Mouse (Mus musculus) liver, adult 2 months (tissue): ENCODE measurements around the gene Hras. TPM values are rescaled to one million over a fixed set of nuclear protein-coding genes. Genes with fewer than 3 reads are reported as not detected.

ENCODE experiments used
- DNase-seq: peaks from one replicate; pipeline ENCODE4 v3.0.0-alpha.2; 2011; ENCODE audit warnings: low read depth, low spot score; ENCODE audit errors: extremely low read depth
- H3K27ac ChIP-seq: fragments of 200-500 bp; replicated peaks from 2 replicates; pipeline ENCODE4 v1.5.1; 2012; ENCODE audit warnings: low read depth, mild to moderate bottlenecking, control low read depth, inconsistent platforms, low read length; ENCODE audit not compliant: insufficient read depth
- H3K27me3 ChIP-seq: fragments of 200-500 bp; 2 replicates; pipeline ENCODE4 v1.6.1; 2012; ENCODE audit warnings: mild to moderate bottlenecking, moderate library complexity, low read length, inconsistent platforms; ENCODE audit not compliant: control insufficient read depth, insufficient read depth
- H3K36me3 ChIP-seq: fragments of 200-500 bp; 2 replicates; pipeline ENCODE4 v1.6.1; 2012; ENCODE audit warnings: low read length, inconsistent platforms; ENCODE audit not compliant: control insufficient read depth, insufficient read depth
- H3K4me1 ChIP-seq: fragments of 200-500 bp; 2 replicates; pipeline ENCODE4 v1.6.1; 2011; ENCODE audit warnings: low read length; ENCODE audit not compliant: control insufficient read depth, insufficient read depth
- H3K4me3 ChIP-seq: fragments of 200-500 bp; 2 replicates; pipeline ENCODE4 v1.5.1; 2011; ENCODE audit warnings: low read depth, mild to moderate bottlenecking, control low read depth, low read length, moderate library complexity; ENCODE audit not compliant: insufficient read depth
- H3K79me2 ChIP-seq: fragments of 200-500 bp; 2 replicates; pipeline ENCODE4 v1.6.1; 2012; ENCODE audit warnings: inconsistent platforms, mild to moderate bottlenecking, low read length, moderate library complexity; ENCODE audit not compliant: control insufficient read depth, insufficient read depth
- H3K9ac ChIP-seq: fragments of 200-500 bp; 2 replicates; pipeline ENCODE4 v1.6.1; 2012; ENCODE audit warnings: low read depth, mild to moderate bottlenecking, control low read depth, inconsistent platforms, low read length
- CTCF ChIP-seq: fragments of 200-500 bp; IDR thresholded peaks from 2 replicates; pipeline ENCODE4 v1.5.1; 2011; ENCODE audit warnings: low read depth, low read length, control low read depth
- POLR2A ChIP-seq: fragments of 200-500 bp; IDR thresholded peaks from 2 replicates; pipeline ENCODE4 v1.6.1; 2011; ENCODE audit warnings: low read length, control low read depth; ENCODE audit not compliant: insufficient read depth; ENCODE audit errors: extremely low read depth
- WGBS: fragments of 180-500 bp; shearing (Covaris S2); methylation state at CpG from one replicate; pipeline ENCODE4 v1.1.7; 2018; 5-methylcytosine and 5-hydroxymethylcytosine counted together
- polyA plus RNA-seq: library from polyadenylated mRNA; depleted of rRNA; stranded (reverse); fragments of >200 nt; gene quantifications from 2 replicates; pipeline ENCODE4 v1.2.3, GENCODE M21; 2012
- total RNA-seq: library from RNA; depleted of rRNA; stranded (reverse); fragments of >200 nt; gene quantifications from 2 replicates; pipeline ENCODE4 v1.2.3, GENCODE M21; 2014

Gene Hras
- total and polyA plus RNA-seq, 2 experiments = 37.6 to 50.4 TPM

DNA sequence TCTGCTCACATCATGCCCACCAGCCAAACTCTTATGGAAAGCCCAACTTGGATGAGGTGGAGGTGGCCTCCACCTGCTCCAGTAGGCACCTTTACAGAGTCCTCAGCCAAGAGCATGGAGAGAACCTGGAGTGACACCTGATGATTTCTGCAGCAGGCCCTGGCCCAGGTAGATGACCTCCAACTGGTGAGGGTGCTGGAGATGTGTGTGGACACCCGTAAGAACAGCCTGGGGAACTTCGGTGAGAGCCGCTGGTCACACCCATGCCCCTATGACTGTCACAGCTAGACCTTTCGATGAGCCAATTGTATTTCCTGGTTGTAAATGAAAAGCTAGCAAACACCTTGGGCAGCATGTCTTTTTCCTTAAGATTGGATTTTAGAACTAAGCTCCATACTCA lies 4.3 kb upstream of the Hras start:
- Histone ChIP-seq H3K9ac (no peak overlapping the region), H3K27ac (no peak overlapping the region), H3K4me1 (0 out of 2 replicates have a peak, but pooled peaks cover 4% of the 10 kb centered on the region), H3K4me3 (no peak overlapping the region), H3K27me3 (no peaks in the 10 kb centered on the region), H3K36me3 (no peaks in the 10 kb centered on the region), H3K79me2 (no peaks in the 10 kb centered on the region)
- TF ChIP-seq POLR2A (no peak), CTCF (no peak)
- WGBS = 94% methylated on average over 4 of the region's 4 CpGs
- DNase-seq = no peak

DNA sequence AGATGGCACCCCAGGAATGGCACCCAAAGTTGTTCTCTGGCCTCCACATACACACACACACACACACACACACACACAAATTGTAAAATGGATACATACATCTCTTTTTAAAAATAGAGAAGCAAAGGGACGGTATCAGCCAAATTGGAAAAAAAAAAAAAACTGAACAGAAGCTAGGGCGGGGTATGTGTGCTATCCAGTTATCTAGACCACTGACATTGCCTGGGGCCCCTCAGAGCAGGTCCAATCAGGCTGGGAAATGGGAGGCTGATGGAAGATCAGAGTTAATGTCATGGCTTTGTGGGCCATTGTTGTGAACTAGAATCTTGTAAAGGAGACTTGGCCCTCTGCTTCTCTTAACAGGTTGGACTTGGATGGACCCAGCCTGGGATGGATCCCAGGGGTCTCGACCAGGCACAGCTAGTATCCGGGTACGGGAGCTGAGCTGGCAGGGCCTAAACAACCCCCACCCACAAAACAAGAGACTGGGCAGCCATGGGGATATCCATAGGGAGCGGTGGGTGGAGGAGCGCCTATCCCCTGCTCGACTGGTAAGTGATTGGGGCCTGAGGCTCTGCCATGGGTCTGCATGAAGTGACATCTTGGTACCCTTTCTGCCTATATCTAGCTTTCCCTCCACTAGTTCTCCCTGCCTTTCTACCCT lies 2.9 kb upstream of the Hras start:
- TF ChIP-seq CTCF (no peak), POLR2A (no peak)
- Histone ChIP-seq H3K36me3 (peaks cover 2% of the 10 kb centered on the region; the same call in 1 of the 2 replicates), H3K27me3 (no peaks in the 10 kb centered on the region), H3K27ac (no peak overlapping the region), H3K4me3 (no peak overlapping the region), H3K79me2 (no peaks in the 10 kb centered on the region), H3K4me1 (peaks cover 9% of the 10 kb centered on the region; the same call in 1 of the 2 replicates), H3K9ac (no peak overlapping the region)
- 96% methylated on average over 8 of the region's 8 CpGs for WGBS
- DNase-seq = no peak

DNA sequence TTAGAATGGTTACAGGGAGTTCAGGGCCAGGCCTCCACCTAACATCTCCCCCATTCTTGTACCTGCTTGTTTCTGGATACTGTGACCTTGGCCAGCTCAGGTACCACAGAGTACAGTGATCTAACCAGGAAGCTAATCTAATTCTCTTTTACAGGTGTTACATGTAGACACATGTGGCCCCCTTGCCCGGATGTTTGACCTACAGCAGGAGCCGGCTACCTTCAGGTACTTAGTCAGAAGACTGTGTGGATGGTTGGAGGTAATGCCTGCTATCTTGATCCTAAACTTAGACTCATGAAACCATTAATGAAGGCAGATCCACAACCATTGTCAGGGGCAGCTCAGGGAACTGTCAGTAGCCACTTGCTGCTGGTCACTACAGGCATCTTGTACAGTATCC lies 1.9 kb upstream of the Hras start:
- TF ChIP-seq CTCF = no peak
- TF ChIP-seq POLR2A = no peak
- Histone ChIP-seq H3K36me3 (peaks cover 4% of the 10 kb centered on the region; the same call in 1 of the 2 replicates), H3K27me3 (no peaks in the 10 kb centered on the region), H3K27ac (no peak overlapping the region), H3K4me1 (peaks cover 9% of the 10 kb centered on the region; the same call in 1 of the 2 replicates), H3K9ac (no peak overlapping the region), H3K79me2 (no peaks in the 10 kb centered on the region), H3K4me3 (no peak overlapping the region)
- WGBS = 95% methylated on average over 2 of the region's 2 CpGs
- no peak for DNase-seq

DNA sequence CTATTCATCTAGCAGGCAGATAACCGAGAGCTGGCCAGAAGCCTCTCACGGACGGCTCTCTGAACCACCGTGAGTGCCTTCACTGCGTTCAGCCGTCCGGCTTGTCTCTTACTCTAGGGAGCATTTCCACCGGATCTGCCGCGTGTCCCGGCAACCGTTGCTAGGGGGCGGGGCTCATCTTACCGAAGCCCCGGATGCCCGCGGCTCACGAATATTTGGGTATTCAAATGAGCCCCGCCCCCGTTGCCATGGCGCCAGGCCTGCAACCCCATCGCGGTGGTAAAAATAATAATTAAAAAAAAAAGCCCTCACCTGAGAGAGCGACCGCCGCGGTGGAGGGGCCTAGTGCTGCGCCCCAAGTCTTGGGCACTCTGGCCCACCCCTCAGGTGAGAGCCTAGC lies 1.0 kb upstream of the Hras start:
- Histone ChIP-seq H3K27me3 (no peaks in the 10 kb centered on the region), H3K27ac (peak overlapping the region; percentile 24), H3K36me3 (peaks cover 8% of the 10 kb centered on the region), H3K4me3 (peak overlapping the region; percentile 71), H3K9ac (peak overlapping the region; percentile 39), H3K4me1 (peaks cover 9% of the 10 kb centered on the region; the same call in 1 of the 2 replicates), H3K79me2 (no peaks in the 10 kb centered on the region)
- WGBS = 2% methylated on average over 28 of the region's 28 CpGs
- DNase-seq = peak; percentile 53
- TF ChIP-seq POLR2A = no peak
- TF ChIP-seq CTCF = no peak

DNA sequence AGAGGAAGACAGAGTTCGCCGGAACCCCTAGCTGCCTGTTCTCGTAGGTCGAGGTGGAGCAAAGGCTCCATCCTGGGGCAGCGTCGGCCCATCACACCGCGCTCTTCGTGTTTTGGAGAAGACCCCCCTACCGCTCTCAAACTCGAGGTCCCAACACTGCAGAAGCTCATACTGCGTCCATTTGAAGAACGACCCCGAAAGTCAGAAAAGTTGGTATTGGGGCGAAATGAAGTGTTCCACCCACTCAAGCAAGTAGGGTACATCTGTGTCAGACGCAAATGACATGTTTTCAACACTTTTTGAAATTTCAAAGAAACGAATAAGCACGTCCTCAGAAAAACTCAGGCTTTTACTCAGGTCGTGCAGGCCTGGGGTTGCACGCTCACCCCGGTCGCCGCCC lies 604 bp upstream of the Hras start:
- H3K79me2 ChIP-seq = no peaks in the 10 kb centered on the region
- WGBS = under 1% methylated on average over 23 of the region's 23 CpGs
- H3K36me3 ChIP-seq = peaks cover 10% of the 10 kb centered on the region
- peak overlapping the region; percentile 39 for H3K9ac ChIP-seq
- no peaks in the 10 kb centered on the region for H3K27me3 ChIP-seq
- peaks cover 9% of the 10 kb centered on the region; the same call in 1 of the 2 replicates for H3K4me1 ChIP-seq
- peak overlapping the region; percentile 71 for H3K4me3 ChIP-seq
- peak overlapping the region; percentile 24 for H3K27ac ChIP-seq
- no peak for TF ChIP-seq POLR2A
- TF ChIP-seq CTCF = no peak
- no peak for DNase-seq

GRCm38 (mm10) chr7:141193348-141193856 lies 403 bp downstream of the Hras start:
- no peak for TF ChIP-seq CTCF
- TF ChIP-seq POLR2A = no peak
- peak; percentile 47 for DNase-seq
- Histone ChIP-seq H3K9ac (peak overlapping the region; percentile 86), H3K27me3 (no peaks in the 10 kb centered on the region), H3K4me1 (peaks cover 9% of the 10 kb centered on the region; the same call in 1 of the 2 replicates), H3K79me2 (no peaks in the 10 kb centered on the region), H3K4me3 (peak overlapping the region; percentile 86), H3K27ac (peak overlapping the region; percentile 86), H3K36me3 (peaks cover 10% of the 10 kb centered on the region)
- under 1% methylated on average over 43 of the region's 43 CpGs for WGBS
